Mouse (Mus musculus): Measurements from ENCODE around the gene Neu4. TPM values are rescaled to one million over a fixed set of nuclear protein-coding genes. Genes with fewer than 3 reads are reported as not detected.
"Not testable (repeated sequence)": the region's sequence is repeated elsewhere in the genome, so short reads cannot be mapped to it uniquely, and the experiment has no call there.

Gene Neu4
- total RNA-seq (2021) = 1 to 10 TPM; 1.1 to 1.3 TPM

DNA sequence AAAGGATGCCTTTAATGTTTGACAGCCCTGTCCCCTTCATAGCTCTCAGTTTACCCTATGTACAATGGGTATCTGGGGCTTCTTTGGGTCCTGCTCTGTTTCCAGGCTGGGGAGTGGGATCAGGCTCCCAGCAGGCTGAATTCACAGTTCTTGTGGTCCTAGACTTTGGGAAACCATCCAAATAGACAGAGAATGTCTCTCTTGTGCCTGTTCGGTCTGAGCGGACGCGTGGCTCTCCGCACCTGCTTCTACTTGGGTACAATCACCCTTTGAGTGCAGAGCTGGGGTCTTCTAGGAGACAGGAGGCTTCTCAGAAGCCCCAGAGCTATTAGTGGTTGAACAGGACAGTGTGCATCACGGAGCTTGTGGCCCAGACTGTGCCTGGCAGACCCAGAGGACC, at the start of gene Neu4:
Gene Neu4 (plus strand): TSS at position 301 of the 400 bp plus-strand sequence.
- DNase-seq = no peak
- intact Hi-C loops (cut with DNase I) = no loop called here

- intact Hi-C loops (cut with DNase I); DNase-seq: not testable (repeated sequence)
Measured at GRCm38 (mm10) chr1:93970797-93971196, 49.5 kb upstream of the Neu4 start.

GRCm38 (mm10) chr1:93975764-93976163, 44.5 kb upstream of the Neu4 start:
- intact Hi-C loops (cut with DNase I); DNase-seq: not testable (repeated sequence)

DNA sequence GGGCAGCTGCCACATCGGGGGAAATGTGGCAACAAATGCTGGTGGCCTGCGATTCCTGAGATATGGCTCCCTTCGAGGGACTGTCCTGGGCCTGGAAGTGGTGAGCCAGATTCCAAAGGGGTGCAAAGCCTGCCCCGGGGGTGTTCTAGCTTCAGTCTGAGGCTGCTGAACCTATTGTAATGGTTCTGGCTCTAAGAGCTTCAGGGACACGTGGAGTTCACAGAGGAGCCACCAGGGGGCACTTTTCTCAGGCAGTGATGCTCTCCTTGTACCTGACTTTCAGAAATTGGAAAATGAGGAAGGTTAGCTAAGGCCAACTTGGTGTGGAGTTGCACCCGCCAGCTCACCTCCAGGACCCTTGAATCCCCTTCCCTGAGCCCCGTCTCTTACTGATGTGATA, 42.0 kb upstream of the Neu4 start:
- DNase-seq; intact Hi-C loops (cut with DNase I): not testable (repeated sequence)

DNA sequence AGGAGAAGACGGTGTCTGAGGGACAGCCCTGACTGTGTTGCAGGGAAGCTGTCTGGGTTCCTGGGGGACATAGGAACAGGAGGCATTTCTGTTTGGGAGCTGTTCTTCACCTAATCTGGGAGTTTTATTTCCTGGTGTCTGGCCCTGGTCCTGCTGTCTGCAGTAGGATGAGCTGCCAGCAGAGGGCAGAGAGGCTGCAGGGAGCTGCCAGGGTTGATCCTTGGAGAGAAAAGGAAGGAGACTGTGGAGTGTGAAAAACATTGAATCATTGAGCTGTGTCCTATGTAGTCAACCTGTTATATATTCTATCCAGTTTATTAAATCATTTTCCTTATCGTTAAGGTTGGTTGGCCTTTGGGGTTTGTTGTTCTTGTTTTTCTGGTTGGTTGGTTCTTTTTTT, 39.3 kb upstream of the Neu4 start:
- not testable (repeated sequence) for DNase-seq
- intact Hi-C loops (cut with DNase I) = loop anchor here (10.0 kb wide), 1 partner anchor 94 kb away; no protein-coding TSS in a partner anchor

GRCm38 (mm10) chr1:93986167-93986566, 34.1 kb upstream of the Neu4 start:
- no peak for DNase-seq
- intact Hi-C loops (cut with DNase I) = loop anchor here (10.0 kb wide), 1 partner anchor 89 kb away; no protein-coding TSS in a partner anchor

GRCm38 (mm10) chr1:93988786-93989185, 31.5 kb upstream of the Neu4 start:
- no peak for DNase-seq
- intact Hi-C loops (cut with DNase I) = loop anchor here (10.0 kb wide), 1 partner anchor 86 kb away; no protein-coding TSS in a partner anchor

- intact Hi-C loops (cut with DNase I); DNase-seq: not testable (repeated sequence)
Measured at GRCm38 (mm10) chr1:93990209-93990608, 30.0 kb upstream of the Neu4 start, which contains the start of gene Gal3st2c. Gene Gal3st2c, plus strand, starts transcription at chr1:93990509.

DNA sequence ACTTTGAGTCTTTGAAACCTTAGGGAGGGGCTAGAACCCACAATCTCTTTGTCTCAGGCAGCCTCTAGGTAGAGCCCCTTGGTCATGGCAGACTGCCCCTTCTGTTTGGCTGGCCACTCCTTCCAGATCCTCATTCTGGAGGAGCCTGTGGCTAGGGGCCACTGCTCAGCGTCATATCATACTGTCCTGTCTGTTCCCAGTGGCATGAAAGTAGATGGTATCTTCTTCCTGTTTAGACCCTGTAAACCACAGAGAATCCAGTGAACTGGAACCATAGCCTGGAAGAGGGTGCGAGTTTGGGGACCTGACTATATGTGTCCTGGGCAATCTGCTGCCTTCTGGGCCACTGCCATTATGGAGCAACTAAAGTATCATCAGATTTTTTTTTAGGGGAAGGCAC, 29.2 kb upstream of the Neu4 start:
- DNase-seq; intact Hi-C loops (cut with DNase I): not testable (repeated sequence)

DNA sequence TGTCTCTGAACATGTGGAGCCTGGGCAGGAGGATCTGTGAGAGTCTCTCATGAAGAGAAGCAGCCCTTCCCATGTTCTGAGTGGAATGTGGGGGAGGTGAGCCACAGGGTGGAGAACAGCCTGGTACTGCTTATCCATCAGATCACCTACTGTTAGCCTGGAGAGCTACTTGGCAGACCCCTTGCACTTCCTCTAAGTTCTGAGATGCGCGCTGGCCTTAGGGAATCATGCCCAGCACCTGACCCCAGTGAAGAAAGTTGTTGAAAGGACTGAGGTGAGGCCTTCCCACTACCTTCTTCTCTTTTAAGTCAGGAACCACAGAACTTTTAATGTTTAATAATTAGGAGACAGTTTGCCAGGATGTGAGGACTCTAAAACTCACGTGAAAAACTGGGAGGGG, 28.8 kb upstream of the Neu4 start:
- DNase-seq; intact Hi-C loops (cut with DNase I): not testable (repeated sequence)

GRCm38 (mm10) chr1:94001023-94001422, 19.2 kb upstream of the Neu4 start:
- intact Hi-C loops (cut with DNase I) = no loop called here
- DNase-seq = no peak

GRCm38 (mm10) chr1:94005954-94006506, 14.2 kb upstream of the Neu4 start:
- DNase-seq; intact Hi-C loops (cut with DNase I): not testable (repeated sequence)

GRCm38 (mm10) chr1:94008826-94009225, 11.4 kb upstream of the Neu4 start:
- DNase-seq; intact Hi-C loops (cut with DNase I): not testable (repeated sequence)

- intact Hi-C loops (cut with DNase I) = no loop called here
Measured at GRCm38 (mm10) chr1:94011643-94012042, 8.6 kb upstream of the Neu4 start.

DNA sequence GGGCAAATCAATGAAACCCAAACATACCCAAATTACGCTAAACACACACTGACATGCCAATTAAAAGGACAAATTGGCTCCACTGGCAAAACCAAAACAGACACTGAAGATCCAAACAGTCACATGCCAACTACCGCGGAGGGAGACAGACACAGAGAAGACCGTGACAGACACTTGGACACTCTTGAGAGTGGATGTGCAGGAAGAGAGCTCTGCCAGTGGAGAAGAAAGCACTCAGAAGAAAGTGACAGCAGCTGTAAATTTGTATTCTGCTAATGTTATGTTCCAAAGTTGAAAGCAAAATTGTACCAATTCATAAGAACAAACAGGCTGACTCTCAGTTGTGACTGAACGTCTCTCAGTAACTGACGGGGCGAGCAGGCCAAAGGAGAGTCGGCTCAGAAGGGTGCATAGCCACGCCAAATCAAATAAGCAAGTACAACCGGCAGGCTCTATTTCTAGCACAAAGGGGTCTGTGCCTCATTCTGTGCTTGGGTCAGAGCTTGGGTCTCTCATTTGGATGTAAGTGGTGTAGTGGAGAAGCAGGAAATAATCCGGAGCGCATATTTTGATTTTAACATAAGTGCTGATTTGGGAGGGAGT, 7.4 kb downstream of the Neu4 start:
- intact Hi-C loops (cut with DNase I) = no loop called here

More at GRCm38 (mm10) chr1:94011643-94012042, 8.6 kb upstream of the Neu4 start:
- no peak for DNase-seq

GRCm38 (mm10) chr1:94028741-94029140, 8.5 kb downstream of the Neu4 start:
- DNase-seq = no peak
- intact Hi-C loops (cut with DNase I) = no loop called here

More for the DNA sequence above, 7.4 kb downstream of the Neu4 start:
- no peak for DNase-seq

DNA sequence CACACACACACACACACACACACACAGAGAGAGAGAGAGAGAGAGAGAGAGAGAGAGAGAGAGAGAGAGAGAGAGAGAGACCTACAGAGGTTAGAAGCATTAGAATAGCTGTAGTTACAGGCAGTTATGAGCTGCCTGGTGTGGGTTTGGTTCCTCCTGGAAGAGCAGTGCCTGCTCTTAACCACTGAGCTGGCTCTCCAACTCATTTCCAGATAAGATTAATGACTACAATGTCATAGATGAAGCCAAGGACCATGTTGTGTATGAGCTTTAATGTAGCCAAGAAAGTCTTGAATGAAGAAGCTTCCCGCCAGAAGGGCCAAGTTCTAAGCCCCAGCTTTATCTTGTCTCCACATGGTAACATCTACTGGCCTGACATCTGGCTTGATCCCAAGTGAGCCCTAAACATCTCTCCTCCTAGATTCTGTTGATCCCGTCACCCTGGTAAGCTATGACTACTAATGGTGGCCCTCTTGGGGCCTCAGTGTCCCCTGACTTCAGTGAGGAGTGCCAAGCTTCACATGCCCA, 12.9 kb downstream of the Neu4 start:
- DNase-seq = no peak
- intact Hi-C loops (cut with DNase I) = no loop called here

- intact Hi-C loops (cut with DNase I) = no loop called here
- peak; percentile 86 for DNase-seq
Measured at GRCm38 (mm10) chr1:94034984-94035743, 14.9 kb downstream of the Neu4 start.

DNA sequence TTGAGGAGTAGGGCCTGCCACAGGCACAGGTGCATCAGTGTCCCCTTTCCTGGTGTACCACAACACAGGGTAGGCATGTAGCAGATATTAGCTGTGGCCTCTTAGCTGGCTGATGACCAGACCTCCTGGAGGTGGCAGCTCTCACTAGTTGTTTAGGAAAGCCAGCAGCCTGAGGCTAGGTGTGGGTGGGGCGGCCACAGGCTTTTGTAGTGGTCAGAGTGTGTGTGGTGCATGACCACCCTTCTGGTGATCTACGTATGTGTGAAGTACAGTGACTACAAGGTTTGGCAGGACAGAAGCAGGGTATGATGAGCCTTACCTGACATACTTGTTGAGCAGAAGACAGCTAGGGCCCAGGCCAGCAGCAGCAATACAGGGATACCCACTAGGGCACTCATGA, 20.1 kb downstream of the Neu4 start:
- intact Hi-C loops (cut with DNase I) = no loop called here
- no peak for DNase-seq

GRCm38 (mm10) chr1:94045559-94045958, 25.3 kb downstream of the Neu4 start:
- DNase-seq = no peak
- intact Hi-C loops (cut with DNase I) = no loop called here

DNA sequence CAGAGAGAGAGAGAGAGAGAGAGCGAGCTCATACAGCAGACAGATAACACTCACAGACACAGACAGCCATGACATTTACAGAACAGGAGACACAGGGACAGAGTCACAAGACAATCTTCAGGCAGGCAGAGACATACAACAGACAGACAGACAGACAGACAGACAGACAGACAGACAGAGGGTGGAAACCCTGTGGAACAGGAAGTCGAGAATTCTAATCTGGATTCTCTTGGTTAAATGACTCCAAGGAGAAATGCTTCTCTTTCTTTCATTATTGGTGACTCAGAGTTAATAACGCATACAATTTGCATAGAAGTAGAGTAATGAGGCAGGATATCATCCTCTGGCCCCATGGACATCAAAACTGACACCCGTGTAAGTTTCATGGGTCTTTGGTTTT, 26.3 kb downstream of the Neu4 start:
- intact Hi-C loops (cut with DNase I) = no loop called here
- DNase-seq = no peak

All from left cerebral cortex, postnatal 4 days (tissue).